Mouse (Mus musculus): ENCODE measurements around the gene Ticrr.
A peak's percentile ranks its signal among the peaks of the same experiment; 100 is the strongest.

Ticrr gene

GRCm38 (mm10) chr7:79659578-79660290 lies at the start of gene Ticrr:
Ticrr (plus strand) TSS chr7:79660196.
- peak; percentile 97 for DNase-seq (ENCODE audit: low spot score)

GRCm38 (mm10) chr7:79611901-79612300 lies 48.1 kb upstream of the Ticrr start:
- no peak for DNase-seq (ENCODE audit: low spot score)

- DNase-seq (ENCODE audit: low spot score): no peak
These were observed 47.2 kb upstream of the Ticrr start for GRCm38 (mm10) chr7:79612783-79613182.

GRCm38 (mm10) chr7:79613314-79613713 lies 46.7 kb upstream of the Ticrr start:
- DNase-seq (ENCODE audit: low spot score): no peak

GRCm38 (mm10) chr7:79615008-79615407 lies 45.0 kb upstream of the Ticrr start:
- DNase-seq (ENCODE audit: low spot score): no peak

- DNase-seq (ENCODE audit: low spot score): no peak
These were observed 44.1 kb upstream of the Ticrr start for GRCm38 (mm10) chr7:79615941-79616340.

- DNase-seq (ENCODE audit: low spot score): no peak
These were observed 42.6 kb upstream of the Ticrr start, which contains the start of gene Rhcg for GRCm38 (mm10) chr7:79617418-79617817. Rhcg (minus strand) TSS chr7:79617657.

GRCm38 (mm10) chr7:79619493-79619892 lies 40.5 kb upstream of the Ticrr start:
- no peak for DNase-seq (ENCODE audit: low spot score)

GRCm38 (mm10) chr7:79623086-79623485 lies 36.9 kb upstream of the Ticrr start:
- no peak for DNase-seq (ENCODE audit: low spot score)

GRCm38 (mm10) chr7:79626170-79626569 lies 33.8 kb upstream of the Ticrr start:
- DNase-seq (ENCODE audit: low spot score): no peak

- no peak for DNase-seq (ENCODE audit: low spot score)
These were observed 31.6 kb upstream of the Ticrr start for GRCm38 (mm10) chr7:79628271-79628913.

- DNase-seq (ENCODE audit: low spot score): no peak
These were observed 28.1 kb upstream of the Ticrr start for GRCm38 (mm10) chr7:79631773-79632348.

GRCm38 (mm10) chr7:79647233-79647632 lies 12.8 kb upstream of the Ticrr start:
- no peak for DNase-seq (ENCODE audit: low spot score)

GRCm38 (mm10) chr7:79649005-79649404 lies 11.0 kb upstream of the Ticrr start:
- peak; percentile 8 for DNase-seq (ENCODE audit: low spot score)

GRCm38 (mm10) chr7:79654185-79654584 lies 5.8 kb upstream of the Ticrr start:
- DNase-seq (ENCODE audit: low spot score): no peak

GRCm38 (mm10) chr7:79654586-79654985 lies 5.4 kb upstream of the Ticrr start:
- DNase-seq (ENCODE audit: low spot score): no peak

GRCm38 (mm10) chr7:79660291-79661150 lies 525 bp downstream of the Ticrr start:
- peak; percentile 4 for DNase-seq (ENCODE audit: low spot score)

GRCm38 (mm10) chr7:79661253-79661890 lies 1.4 kb downstream of the Ticrr start:
- DNase-seq (ENCODE audit: low spot score): no peak

- DNase-seq (ENCODE audit: low spot score): no peak
These were observed 6.7 kb downstream of the Ticrr start for GRCm38 (mm10) chr7:79666690-79667089.

GRCm38 (mm10) chr7:79670900-79671604 lies 11.1 kb downstream of the Ticrr start:
- no peak for DNase-seq (ENCODE audit: low spot score)

GRCm38 (mm10) chr7:79679186-79679585 lies 19.2 kb downstream of the Ticrr start:
- DNase-seq (ENCODE audit: low spot score): no peak
